Mouse (Mus musculus): ENCODE measurements around the gene Ppp1r15a. TPM values are rescaled to one million over a fixed set of nuclear protein-coding genes. Genes with fewer than 3 reads are reported as not detected.

The Ppp1r15a gene
- total and polyA plus RNA-seq, 2 experiments from 2014 or later: 23.8 to 23.9 TPM

- TF ChIP-seq CTCF (IDR thresholded peaks at IDR 0.05; ENCODE audit: low read depth): no peak
- H3K9ac ChIP-seq: no peak overlapping the region
- H3K36me3 ChIP-seq (ENCODE audit: insufficient read depth): no peaks in the 10 kb centered on the region
- H3K4me3 ChIP-seq (ENCODE audit: low read depth, low read length): no peak overlapping the region
- no peak overlapping the region for H3K27ac ChIP-seq (ENCODE audit: low read depth, low read length)
- H3K9me3 ChIP-seq (ENCODE audit: low read length): no peaks in the 10 kb centered on the region
- no peaks in the 10 kb centered on the region for H3K4me1 ChIP-seq (ENCODE audit: insufficient read depth)
- no peak overlapping the region for H3K4me2 ChIP-seq (ENCODE audit: low read depth)
- ATAC-seq: no peak
- DNase-seq: no peak
- no peaks in the 10 kb centered on the region for H3K27me3 ChIP-seq (ENCODE audit: insufficient read depth, low read length)
- 81% methylated on average over 11 of the region's 11 CpGs for WGBS
Observed at GRCm38 (mm10) chr7:45550821-45551511, 24.9 kb upstream of the Ppp1r15a start.

GRCm38 (mm10) chr7:45549641-45550436, 23.8 kb upstream of the Ppp1r15a start:
- H3K9ac ChIP-seq: no peak overlapping the region
- H3K9me3 ChIP-seq (ENCODE audit: low read length): no peaks in the 10 kb centered on the region
- ATAC-seq (no peak), DNase-seq (no peak)
- H3K4me1 ChIP-seq (ENCODE audit: insufficient read depth): no peaks in the 10 kb centered on the region
- no peak overlapping the region for H3K4me3 ChIP-seq (ENCODE audit: low read depth, low read length)
- WGBS: 89% methylated on average over 16 of the region's 16 CpGs
- no peak overlapping the region for H3K27ac ChIP-seq (ENCODE audit: low read depth, low read length)
- H3K4me2 ChIP-seq (ENCODE audit: low read depth): no peak overlapping the region
- no peaks in the 10 kb centered on the region for H3K27me3 ChIP-seq (ENCODE audit: insufficient read depth, low read length)
- H3K36me3 ChIP-seq (ENCODE audit: insufficient read depth): no peaks in the 10 kb centered on the region
- no peak for TF ChIP-seq CTCF (IDR thresholded peaks at IDR 0.05; ENCODE audit: low read depth)

- H3K4me2 ChIP-seq (ENCODE audit: low read depth): no peak overlapping the region
- TF ChIP-seq CTCF (IDR thresholded peaks at IDR 0.05; ENCODE audit: low read depth): 0 out of 2 replicates have a peak, but pooled peaks have one; percentile 6
- H3K9me3 ChIP-seq (ENCODE audit: low read length): no peaks in the 10 kb centered on the region
- no peak for DNase-seq
- no peak for ATAC-seq
- H3K4me1 ChIP-seq (ENCODE audit: insufficient read depth): no peaks in the 10 kb centered on the region
- H3K9ac ChIP-seq: no peak overlapping the region
- 98% methylated on average over 1 of the region's 1 CpGs for WGBS
- H3K4me3 ChIP-seq (ENCODE audit: low read depth, low read length): no peak overlapping the region
- no peaks in the 10 kb centered on the region for H3K36me3 ChIP-seq (ENCODE audit: insufficient read depth)
- H3K27me3 ChIP-seq (ENCODE audit: insufficient read depth, low read length): no peaks in the 10 kb centered on the region
- no peak overlapping the region for H3K27ac ChIP-seq (ENCODE audit: low read depth, low read length)
Observed at GRCm38 (mm10) chr7:45544525-45544924, 18.5 kb upstream of the Ppp1r15a start.

GRCm38 (mm10) chr7:45540213-45540612, 14.1 kb upstream of the Ppp1r15a start:
- ATAC-seq: no peak

GRCm38 (mm10) chr7:45539095-45539494, 13.0 kb upstream of the Ppp1r15a start:
- TF ChIP-seq CTCF (IDR thresholded peaks at IDR 0.05; ENCODE audit: low read depth): no peak
- H3K4me2 ChIP-seq (ENCODE audit: low read depth): no peak overlapping the region
- peaks cover 6% of the 10 kb centered on the region for H3K4me1 ChIP-seq (ENCODE audit: insufficient read depth)
- H3K9me3 ChIP-seq (ENCODE audit: low read length): no peaks in the 10 kb centered on the region
- no peak overlapping the region for H3K4me3 ChIP-seq (ENCODE audit: low read depth, low read length)
- WGBS: 76% methylated on average over 3 of the region's 3 CpGs
- DNase-seq (no peak), ATAC-seq (no peak)
- H3K36me3 ChIP-seq (ENCODE audit: insufficient read depth): no peaks in the 10 kb centered on the region
- H3K27ac ChIP-seq (ENCODE audit: low read depth, low read length): no peak overlapping the region
- no peak overlapping the region for H3K9ac ChIP-seq
- no peaks in the 10 kb centered on the region for H3K27me3 ChIP-seq (ENCODE audit: insufficient read depth, low read length)

More at GRCm38 (mm10) chr7:45540213-45540612, 14.1 kb upstream of the Ppp1r15a start:
- no peak overlapping the region for H3K9ac ChIP-seq
- DNase-seq: no peak
- no peak for TF ChIP-seq CTCF (IDR thresholded peaks at IDR 0.05; ENCODE audit: low read depth)
- H3K36me3 ChIP-seq (ENCODE audit: insufficient read depth): no peaks in the 10 kb centered on the region
- H3K9me3 ChIP-seq (ENCODE audit: low read length): no peaks in the 10 kb centered on the region
- H3K4me3 ChIP-seq (ENCODE audit: low read depth, low read length): no peak overlapping the region
- 67% methylated on average over 2 of the region's 2 CpGs for WGBS
- no peak overlapping the region for H3K27ac ChIP-seq (ENCODE audit: low read depth, low read length)
- no peaks in the 10 kb centered on the region for H3K27me3 ChIP-seq (ENCODE audit: insufficient read depth, low read length)
- peaks cover 6% of the 10 kb centered on the region for H3K4me1 ChIP-seq (ENCODE audit: insufficient read depth)
- no peak overlapping the region for H3K4me2 ChIP-seq (ENCODE audit: low read depth)

- H3K27ac ChIP-seq (ENCODE audit: low read depth, low read length): peak overlapping the region; percentile 59
- peak overlapping the region; percentile 70 for H3K9ac ChIP-seq
- DNase-seq (peak; percentile 78), ATAC-seq (peak; percentile 91)
- 1% methylated on average over 29 of the region's 29 CpGs for WGBS
- H3K4me2 ChIP-seq (ENCODE audit: low read depth): peak overlapping the region; percentile 88
- peak overlapping the region; percentile 63 for H3K4me3 ChIP-seq (ENCODE audit: low read depth, low read length)
- peak; percentile 62 for TF ChIP-seq CTCF (IDR thresholded peaks at IDR 0.05; ENCODE audit: low read depth)
- no peaks in the 10 kb centered on the region for H3K9me3 ChIP-seq (ENCODE audit: low read length)
- H3K36me3 ChIP-seq (ENCODE audit: insufficient read depth): no peaks in the 10 kb centered on the region
- peaks cover 6% of the 10 kb centered on the region for H3K4me1 ChIP-seq (ENCODE audit: insufficient read depth)
- no peaks in the 10 kb centered on the region for H3K27me3 ChIP-seq (ENCODE audit: insufficient read depth, low read length)
Observed at GRCm38 (mm10) chr7:45538163-45539041, 12.3 kb upstream of the Ppp1r15a start.
